Mouse (Mus musculus): Measurements from ENCODE around the gene Utrn. TPM values are rescaled to one million over a fixed set of nuclear protein-coding genes. Genes with fewer than 3 reads are reported as not detected.

The Utrn gene
- polyA plus RNA-seq, 1 experiment from 2014 or later: 23.0 TPM

DNA sequence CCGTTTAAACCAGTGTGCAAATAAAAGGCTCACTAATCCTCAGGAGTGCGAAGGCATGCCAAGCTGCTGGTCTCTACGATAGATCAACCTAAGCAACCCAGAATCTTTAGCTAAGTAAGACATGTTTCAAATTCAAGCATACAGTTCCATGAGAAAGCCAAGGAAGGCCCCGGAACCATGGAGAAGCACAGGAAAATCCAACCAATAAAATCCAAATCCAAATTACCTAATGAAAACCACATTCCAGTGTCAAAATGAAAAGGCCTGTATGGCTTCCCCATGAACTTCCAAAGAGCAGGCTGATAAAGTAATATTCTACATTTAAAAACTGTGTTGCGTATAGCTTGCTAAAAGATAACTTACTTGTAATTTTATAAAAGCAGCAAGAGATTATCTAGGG, 317.4 kb downstream of the Utrn start:
- Histone ChIP-seq H3K9me3 (ENCODE audit: control insufficient read depth, low read length) (no peaks in the 10 kb centered on the region), H3K9ac (ENCODE audit: low read depth, low read length) (no peak overlapping the region), H3K4me2 (no peak overlapping the region), H3K36me3 (ENCODE audit: control insufficient read depth, insufficient read depth, low read length) (no peaks in the 10 kb centered on the region), H3K4me1 (replicated peaks; ENCODE audit: control insufficient read depth, insufficient read depth, low read length) (peaks cover 4% of the 10 kb centered on the region), H3K27me3 (replicated peaks; ENCODE audit: control insufficient read depth, insufficient read depth, low read length) (no peaks in the 10 kb centered on the region), H3K27ac (ENCODE audit: low read depth, low read length) (no peak overlapping the region), H3K4me3 (ENCODE audit: low read depth, low read length) (no peak overlapping the region)
- DNase-seq (ENCODE audit: low spot score) (no peak), ATAC-seq (replicated peaks; ENCODE audit: low FRiP score) (no peak)
- WGBS: 74% methylated on average over 5 of the region's 5 CpGs

GRCm38 (mm10) chr10:12549945-12550540, 319.1 kb downstream of the Utrn start:
- Histone ChIP-seq H3K27ac (ENCODE audit: low read depth, low read length) (no peak overlapping the region), H3K27me3 (replicated peaks; ENCODE audit: control insufficient read depth, insufficient read depth, low read length) (no peaks in the 10 kb centered on the region), H3K36me3 (ENCODE audit: control insufficient read depth, insufficient read depth, low read length) (no peaks in the 10 kb centered on the region), H3K4me2 (no peak overlapping the region), H3K4me1 (replicated peaks; ENCODE audit: control insufficient read depth, insufficient read depth, low read length) (peaks cover 4% of the 10 kb centered on the region), H3K9ac (ENCODE audit: low read depth, low read length) (no peak overlapping the region), H3K9me3 (ENCODE audit: control insufficient read depth, low read length) (no peaks in the 10 kb centered on the region), H3K4me3 (ENCODE audit: low read depth, low read length) (no peak overlapping the region)
- DNase-seq (ENCODE audit: low spot score) (no peak), ATAC-seq (replicated peaks; ENCODE audit: low FRiP score) (no peak)
- 50% methylated on average over 1 of the region's 1 CpGs for WGBS

GRCm38 (mm10) chr10:12549261-12549660, 319.9 kb downstream of the Utrn start:
- Histone ChIP-seq H3K4me3 (ENCODE audit: low read depth, low read length) (no peak overlapping the region), H3K9ac (ENCODE audit: low read depth, low read length) (no peak overlapping the region), H3K4me1 (replicated peaks; ENCODE audit: control insufficient read depth, insufficient read depth, low read length) (peaks cover 4% of the 10 kb centered on the region), H3K27ac (ENCODE audit: low read depth, low read length) (no peak overlapping the region), H3K9me3 (ENCODE audit: control insufficient read depth, low read length) (no peaks in the 10 kb centered on the region), H3K27me3 (replicated peaks; ENCODE audit: control insufficient read depth, insufficient read depth, low read length) (no peaks in the 10 kb centered on the region), H3K4me2 (peak overlapping the region; percentile 78; the same call in 1 of the 2 replicates), H3K36me3 (ENCODE audit: control insufficient read depth, insufficient read depth, low read length) (no peaks in the 10 kb centered on the region)
- ATAC-seq (replicated peaks; ENCODE audit: low FRiP score): no peak
- no peak for DNase-seq (ENCODE audit: low spot score)
- WGBS: 30% methylated on average over 5 of the region's 5 CpGs

GRCm38 (mm10) chr10:12548616-12549084, 320.5 kb downstream of the Utrn start:
- Histone ChIP-seq H3K4me1 (replicated peaks; ENCODE audit: control insufficient read depth, insufficient read depth, low read length) (peaks cover 4% of the 10 kb centered on the region), H3K4me3 (ENCODE audit: low read depth, low read length) (peak overlapping the region; percentile 43), H3K9me3 (ENCODE audit: control insufficient read depth, low read length) (no peaks in the 10 kb centered on the region), H3K27me3 (replicated peaks; ENCODE audit: control insufficient read depth, insufficient read depth, low read length) (no peaks in the 10 kb centered on the region), H3K27ac (ENCODE audit: low read depth, low read length) (no peak overlapping the region), H3K4me2 (peak overlapping the region; percentile 78), H3K9ac (ENCODE audit: low read depth, low read length) (peak overlapping the region; percentile 37; the same call in 1 of the 2 replicates), H3K36me3 (ENCODE audit: control insufficient read depth, insufficient read depth, low read length) (no peaks in the 10 kb centered on the region)
- ATAC-seq (replicated peaks; ENCODE audit: low FRiP score) (peak; percentile 74), DNase-seq (ENCODE audit: low spot score) (peak; percentile 47)
- 1% methylated on average over 13 of the region's 13 CpGs for WGBS

GRCm38 (mm10) chr10:12547037-12547625, 322.0 kb downstream of the Utrn start:
- Histone ChIP-seq H3K4me1 (replicated peaks; ENCODE audit: control insufficient read depth, insufficient read depth, low read length) (peaks cover 4% of the 10 kb centered on the region; the same call in 1 of the 2 replicates), H3K27ac (ENCODE audit: low read depth, low read length) (no peak overlapping the region), H3K9ac (ENCODE audit: low read depth, low read length) (no peak overlapping the region), H3K36me3 (ENCODE audit: control insufficient read depth, insufficient read depth, low read length) (no peaks in the 10 kb centered on the region), H3K4me3 (ENCODE audit: low read depth, low read length) (0 out of 2 replicates have a peak overlapping the region, but pooled peaks have one; percentile 15), H3K9me3 (ENCODE audit: control insufficient read depth, low read length) (no peaks in the 10 kb centered on the region), H3K27me3 (replicated peaks; ENCODE audit: control insufficient read depth, insufficient read depth, low read length) (no peaks in the 10 kb centered on the region), H3K4me2 (peak overlapping the region; percentile 31; the same call in 1 of the 2 replicates)
- WGBS: 49% methylated on average over 6 of the region's 6 CpGs
- DNase-seq (ENCODE audit: low spot score) (no peak), ATAC-seq (replicated peaks; ENCODE audit: low FRiP score) (no peak)

DNA sequence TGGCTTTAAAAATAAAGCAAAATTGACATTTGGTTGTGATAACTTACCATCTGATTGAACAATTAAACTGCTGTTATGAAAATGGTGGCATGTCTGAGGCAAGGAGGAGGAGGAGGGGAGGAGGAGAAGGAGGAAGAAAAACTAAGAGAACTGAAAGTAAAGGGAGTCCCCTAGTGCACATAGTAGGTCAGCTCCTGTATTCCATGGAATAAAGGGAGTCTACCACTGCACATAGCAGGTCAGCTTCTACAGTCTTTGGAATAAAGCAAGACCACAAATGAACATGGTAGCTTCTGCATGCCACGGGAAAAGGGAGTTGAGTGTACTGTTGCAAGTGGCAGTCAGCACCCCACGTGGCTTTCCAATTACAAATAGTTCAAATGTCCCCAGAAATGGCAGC, 323.7 kb downstream of the Utrn start:
- H3K27me3 ChIP-seq (replicated peaks; ENCODE audit: control insufficient read depth, insufficient read depth, low read length): no peaks in the 10 kb centered on the region
- H3K4me2 ChIP-seq: no peak overlapping the region
- ATAC-seq (replicated peaks; ENCODE audit: low FRiP score) (no peak), DNase-seq (ENCODE audit: low spot score) (no peak)
- H3K36me3 ChIP-seq (ENCODE audit: control insufficient read depth, insufficient read depth, low read length): no peaks in the 10 kb centered on the region
- 74% methylated on average over 2 of the region's 2 CpGs for WGBS
- H3K27ac ChIP-seq (ENCODE audit: low read depth, low read length): no peak overlapping the region
- no peak overlapping the region for H3K9ac ChIP-seq (ENCODE audit: low read depth, low read length)
- H3K4me3 ChIP-seq (ENCODE audit: low read depth, low read length): no peak overlapping the region
- H3K4me1 ChIP-seq (replicated peaks; ENCODE audit: control insufficient read depth, insufficient read depth, low read length): peaks cover 4% of the 10 kb centered on the region; the same call in 1 of the 2 replicates
- no peaks in the 10 kb centered on the region for H3K9me3 ChIP-seq (ENCODE audit: control insufficient read depth, low read length)

DNA sequence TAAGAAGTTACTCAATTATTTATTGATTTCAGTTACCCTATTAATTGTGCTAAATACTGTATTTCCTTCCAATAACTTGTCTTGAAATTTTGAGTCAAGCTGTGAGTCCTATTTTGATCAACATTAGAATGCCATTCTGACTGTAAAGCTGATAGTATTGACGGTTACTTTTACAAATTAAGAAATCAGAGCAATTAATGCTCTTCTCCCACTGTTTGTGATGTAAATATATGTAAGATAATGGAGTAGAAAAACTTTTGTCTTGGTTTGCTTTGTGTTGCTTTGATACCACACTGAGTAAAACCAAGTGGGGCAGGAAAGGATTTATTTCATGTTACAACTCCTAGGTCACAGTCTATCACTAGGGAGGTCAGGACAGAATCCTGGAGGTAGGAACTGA, 327.4 kb downstream of the Utrn start:
- DNase-seq (ENCODE audit: low spot score): no peak
- WGBS: 74% methylated on average over 1 of the region's 1 CpGs

GRCm38 (mm10) chr10:12535272-12535671, 333.9 kb downstream of the Utrn start:
- H3K4me2 ChIP-seq: no peak overlapping the region
- DNase-seq (ENCODE audit: low spot score): no peak
- no peak; the same call in 1 of the 2 replicates for ATAC-seq (replicated peaks; ENCODE audit: low FRiP score)

More for the DNA sequence above, 327.4 kb downstream of the Utrn start:
- H3K27me3 ChIP-seq (replicated peaks; ENCODE audit: control insufficient read depth, insufficient read depth, low read length): no peaks in the 10 kb centered on the region
- no peak overlapping the region for H3K4me3 ChIP-seq (ENCODE audit: low read depth, low read length)
- no peaks in the 10 kb centered on the region for H3K4me1 ChIP-seq (replicated peaks; ENCODE audit: control insufficient read depth, insufficient read depth, low read length)
- ATAC-seq (replicated peaks; ENCODE audit: low FRiP score): no peak
- no peaks in the 10 kb centered on the region for H3K36me3 ChIP-seq (ENCODE audit: control insufficient read depth, insufficient read depth, low read length)
- no peak overlapping the region for H3K27ac ChIP-seq (ENCODE audit: low read depth, low read length)
- H3K4me2 ChIP-seq: no peak overlapping the region
- H3K9me3 ChIP-seq (ENCODE audit: control insufficient read depth, low read length): no peaks in the 10 kb centered on the region
- H3K9ac ChIP-seq (ENCODE audit: low read depth, low read length): no peak overlapping the region

DNA sequence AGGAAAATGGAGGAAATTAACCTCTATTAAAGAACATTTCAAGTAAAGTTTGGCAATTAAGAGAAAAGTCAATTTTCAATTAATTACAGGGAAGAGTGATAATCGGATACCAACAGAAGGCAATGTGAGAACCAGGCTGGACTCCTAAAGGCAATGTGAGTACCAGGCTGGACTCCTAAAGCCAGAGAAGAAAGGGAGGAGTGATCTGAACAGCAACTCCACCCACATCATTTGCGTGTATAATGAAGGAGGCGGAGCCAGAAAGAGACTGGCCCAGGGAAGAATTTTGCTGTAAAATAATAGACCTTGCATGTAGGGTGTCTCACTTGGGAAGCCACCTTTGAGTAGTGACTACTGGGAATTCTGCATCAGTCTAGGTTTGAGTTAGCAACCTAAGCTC, 334.4 kb downstream of the Utrn start:
- Histone ChIP-seq H3K9me3 (ENCODE audit: control insufficient read depth, low read length) (no peaks in the 10 kb centered on the region), H3K36me3 (ENCODE audit: control insufficient read depth, insufficient read depth, low read length) (no peaks in the 10 kb centered on the region), H3K9ac (ENCODE audit: low read depth, low read length) (no peak overlapping the region), H3K4me3 (ENCODE audit: low read depth, low read length) (no peak overlapping the region), H3K27me3 (replicated peaks; ENCODE audit: control insufficient read depth, insufficient read depth, low read length) (no peaks in the 10 kb centered on the region), H3K4me2 (peak overlapping the region; percentile 11; the same call in 1 of the 2 replicates), H3K27ac (ENCODE audit: low read depth, low read length) (no peak overlapping the region), H3K4me1 (replicated peaks; ENCODE audit: control insufficient read depth, insufficient read depth, low read length) (peaks cover 4% of the 10 kb centered on the region)
- DNase-seq (ENCODE audit: low spot score) (no peak), ATAC-seq (replicated peaks; ENCODE audit: low FRiP score) (peak; percentile 79)
- WGBS: 54% methylated on average over 3 of the region's 3 CpGs

More at GRCm38 (mm10) chr10:12535272-12535671, 333.9 kb downstream of the Utrn start:
- H3K27me3 ChIP-seq (replicated peaks; ENCODE audit: control insufficient read depth, insufficient read depth, low read length): no peaks in the 10 kb centered on the region
- H3K27ac ChIP-seq (ENCODE audit: low read depth, low read length): no peak overlapping the region
- H3K9me3 ChIP-seq (ENCODE audit: control insufficient read depth, low read length): no peaks in the 10 kb centered on the region
- no peak overlapping the region for H3K4me3 ChIP-seq (ENCODE audit: low read depth, low read length)
- peaks cover 4% of the 10 kb centered on the region for H3K4me1 ChIP-seq (replicated peaks; ENCODE audit: control insufficient read depth, insufficient read depth, low read length)
- no peak overlapping the region for H3K9ac ChIP-seq (ENCODE audit: low read depth, low read length)
- H3K36me3 ChIP-seq (ENCODE audit: control insufficient read depth, insufficient read depth, low read length): no peaks in the 10 kb centered on the region
- 93% methylated on average over 1 of the region's 1 CpGs for WGBS

Measured in liver, embryonic 11.5 days (tissue).